Mouse (Mus musculus) T-helper 1 cell (primary cell): ENCODE data around the gene Hint3.

Source experiments
- in situ Hi-C: fragments of 300-600 bp; cut with MboI, MseI; formaldehyde crosslinking; loops from one replicate; pipeline ENCODE4 v1.15.1; 2025; ENCODE audit warnings: high pct_unique_total_duplicates

The Hint3 gene

DNA sequence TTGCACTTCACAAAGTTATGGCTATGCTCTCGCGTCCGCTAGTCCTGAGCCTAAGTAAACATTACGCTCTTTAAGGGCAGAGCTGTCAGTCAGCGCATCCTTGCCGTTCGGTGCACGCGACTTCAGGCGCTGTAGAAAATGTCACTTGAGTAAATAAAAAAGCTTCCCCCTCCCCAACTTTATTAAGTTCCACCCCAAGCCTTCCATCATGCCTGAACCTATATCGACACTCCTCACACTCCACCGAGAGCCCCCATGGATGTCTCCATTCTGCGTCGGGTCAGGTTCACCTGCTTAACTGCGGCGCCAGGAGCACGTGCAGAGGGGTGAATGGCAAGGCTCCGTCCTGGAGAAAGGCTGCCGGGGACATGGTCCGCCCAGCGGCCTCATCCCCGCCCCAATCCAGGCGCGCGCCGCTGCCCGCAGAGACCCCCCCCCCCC, 29.3 kb downstream of the Hint3 start:
- in situ Hi-C loops, result loop anchor here (25.0 kb wide), 1 partner anchor 712 kb away; the partner anchor contains the start of gene Hddc2

DNA sequence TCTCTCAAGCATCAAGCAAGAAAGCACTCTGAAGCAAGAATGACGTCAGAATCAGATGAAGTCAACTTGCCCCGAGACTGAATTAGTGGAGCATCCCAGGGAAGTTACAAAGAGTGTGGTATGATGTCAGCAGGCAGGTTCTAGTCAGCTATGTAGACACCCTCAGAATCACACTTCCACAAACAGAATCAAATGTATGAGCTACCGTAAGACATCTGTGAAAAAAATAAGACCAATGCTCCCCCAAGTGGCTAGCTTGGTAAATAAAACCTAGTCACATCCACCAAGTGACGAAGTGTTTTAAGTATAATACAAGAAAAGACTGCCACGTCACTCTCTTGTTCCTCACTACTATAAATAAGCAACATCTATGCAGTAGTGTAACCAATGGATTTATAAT, 42.4 kb downstream of the Hint3 start:
- in situ Hi-C loops, result loop anchor here (10.0 kb wide), 1 partner anchor 652 kb away; no protein-coding TSS in a partner anchor

GRCm38 (mm10) chr10:30585691-30586090, 43.7 kb downstream of the Hint3 start:
- in situ Hi-C loops, result loop anchor here (10.0 kb wide), 1 partner anchor 651 kb away; no protein-coding TSS in a partner anchor

DNA sequence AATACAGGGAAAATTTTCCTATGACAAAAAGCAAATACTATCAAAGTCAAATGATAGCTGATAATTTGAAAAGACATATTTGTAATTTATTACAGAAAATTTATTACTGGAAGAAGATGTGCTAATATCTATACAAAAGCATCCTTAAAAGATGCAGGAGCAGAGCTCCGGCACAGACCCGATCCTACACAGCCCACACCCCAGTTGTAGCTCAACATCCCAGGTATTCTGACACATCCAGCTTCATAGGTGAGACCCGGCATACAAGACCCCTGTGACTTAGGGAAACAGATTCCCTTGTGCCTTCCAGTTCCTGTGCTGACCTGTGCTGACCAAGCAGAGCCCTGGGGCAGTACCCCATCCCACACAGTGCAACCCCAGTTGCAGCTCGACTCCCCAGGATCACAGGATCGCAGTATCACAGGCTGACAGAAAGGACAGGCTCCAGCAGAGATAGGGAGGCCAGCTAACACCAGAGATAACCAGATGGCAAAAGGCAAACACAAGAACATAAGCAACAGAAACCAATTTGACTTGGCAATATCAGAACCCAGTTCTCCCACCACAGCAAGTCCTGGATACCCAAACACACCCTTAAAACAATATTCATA, 51.7 kb downstream of the Hint3 start:
- in situ Hi-C loops, result no loop called here

DNA sequence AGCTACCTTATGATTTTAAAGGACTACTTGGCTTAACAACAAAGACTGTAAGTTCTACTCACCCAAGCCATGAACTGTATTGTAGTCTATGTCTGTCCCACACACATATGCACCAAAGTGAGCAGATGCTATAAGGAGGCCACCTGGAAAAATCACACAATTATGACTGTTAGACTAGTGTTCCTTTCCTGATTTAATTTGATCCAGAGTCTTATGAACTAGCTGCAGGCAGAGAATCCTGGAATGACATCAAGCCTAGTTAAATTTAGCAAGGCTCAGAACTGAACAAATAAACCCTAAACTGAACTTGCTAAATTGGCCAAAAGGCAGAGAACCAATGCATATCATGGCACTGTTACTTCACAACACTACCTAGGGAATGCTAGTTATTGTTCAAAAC, 63.1 kb downstream of the Hint3 start:
- in situ Hi-C loops, result loop anchor here (25.0 kb wide), 1 partner anchor 1029 kb away; the partner anchor contains the start of gene Rspo3

DNA sequence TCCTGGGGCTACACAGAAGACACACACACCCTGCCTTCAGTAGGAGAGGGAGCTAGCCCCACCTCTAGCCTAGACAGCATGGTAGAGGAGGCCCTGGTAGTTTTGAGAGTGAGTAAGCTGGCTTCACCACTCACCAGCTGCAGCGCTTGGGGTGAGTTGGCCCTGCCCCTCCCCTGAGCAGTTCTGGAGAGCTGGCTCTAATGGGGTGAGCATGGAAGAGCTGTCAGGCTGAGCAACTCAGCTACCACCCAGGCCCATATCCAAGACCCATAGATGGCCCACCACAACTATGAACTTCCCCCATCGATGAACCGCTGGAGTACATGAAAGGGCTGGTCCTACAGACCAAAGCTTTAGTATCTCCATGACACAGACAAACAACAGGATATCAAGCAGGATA, 64.8 kb downstream of the Hint3 start:
- in situ Hi-C loops, result loop anchor here (25.0 kb wide), 1 partner anchor 1027 kb away; the partner anchor contains the start of gene Rspo3
